Mouse (Mus musculus) myocyte (in vitro differentiated cells): ENCODE results near the gene Plxna2. TPM values are rescaled to one million over a fixed set of nuclear protein-coding genes. Genes with fewer than 3 reads are reported as not detected.
A peak's percentile ranks its signal among the peaks of the same experiment; 100 is the strongest.

ENCODE experiments used
- H3K27me3 ChIP-seq: one replicate; pipeline ENCODE4 v1.6.1; 2011; ENCODE audit not compliant: control insufficient read depth, insufficient read depth, insufficient read length
- H3K36me3 ChIP-seq: one replicate; pipeline ENCODE4 v1.6.1; 2011; ENCODE audit not compliant: control insufficient read depth, insufficient read depth
- H3K4me2 ChIP-seq: one replicate; pipeline ENCODE4 v1.6.1; 2011; ENCODE audit warnings: low read depth, control low read depth
- H3K4me3 ChIP-seq: one replicate; pipeline ENCODE4 v1.5.1; 2011; ENCODE audit warnings: mild to moderate bottlenecking, control low read depth, moderate library complexity
- H3K79me2 ChIP-seq: one replicate; pipeline ENCODE4 v1.6.1; 2011; ENCODE audit not compliant: control insufficient read depth, insufficient read depth
- H3ac ChIP-seq: one replicate; pipeline ENCODE4 v1.6.1; 2011; ENCODE audit not compliant: control insufficient read depth, insufficient read length
- CEBPB ChIP-seq: IDR thresholded peaks from 2 replicates; pipeline ENCODE4 v1.6.1; 2011; ENCODE audit warnings: mild to moderate bottlenecking, moderate library complexity; ENCODE audit not compliant: poor library complexity, insufficient read depth, severe bottlenecking
- E2F4 ChIP-seq: IDR thresholded peaks from one replicate; pipeline ENCODE4 v1.6.1; 2011; ENCODE audit warnings: mild to moderate bottlenecking, control low read depth, moderate library complexity; ENCODE audit not compliant: insufficient read depth
- MAX ChIP-seq: IDR thresholded peaks from one replicate; pipeline ENCODE4 v1.6.1; 2011; ENCODE audit warnings: low read depth, mild to moderate bottlenecking, control low read depth
- MYOD1 ChIP-seq, 3 experiments: IDR thresholded peaks; one replicate each; pipeline ENCODE4 v1.6.1; 2011; ENCODE audit warnings: control low read depth in 2 of 3, low read depth in 2 of 3, mild to moderate bottlenecking in 2 of 3, moderate library complexity in 1 of 3; ENCODE audit not compliant: insufficient read length in 2 of 3, control insufficient read depth in 1 of 3
- MYOG ChIP-seq, 3 experiments: IDR thresholded peaks; one replicate each; pipeline ENCODE4 v1.6.1; 2011; ENCODE audit warnings: control low read depth in 2 of 3, low read depth in 2 of 3, mild to moderate bottlenecking in 2 of 3; ENCODE audit not compliant: insufficient read length in 2 of 3, control insufficient read depth in 1 of 3, insufficient read depth in 1 of 3
- POLR2A ChIP-seq: IDR thresholded peaks from one replicate; pipeline ENCODE4 v1.6.1; 2011; ENCODE audit warnings: low read depth, mild to moderate bottlenecking, control low read depth, moderate library complexity; ENCODE audit not compliant: insufficient read length
- POLR2AphosphoS2 ChIP-seq: IDR thresholded peaks from one replicate; pipeline ENCODE4 v1.6.1; 2011; ENCODE audit warnings: low read depth, control low read depth; ENCODE audit not compliant: insufficient read length
- REST ChIP-seq: IDR thresholded peaks from one replicate; pipeline ENCODE4 v1.6.1; 2011; ENCODE audit warnings: mild to moderate bottlenecking, control low read depth, moderate library complexity; ENCODE audit not compliant: insufficient read depth, insufficient read length
- SRF ChIP-seq: IDR thresholded peaks from one replicate; pipeline ENCODE4 v1.6.1; 2011; ENCODE audit warnings: low read depth; ENCODE audit not compliant: control insufficient read depth, insufficient read length
- TCF12 ChIP-seq: IDR thresholded peaks from one replicate; pipeline ENCODE4 v1.6.1; 2011; ENCODE audit warnings: mild to moderate bottlenecking, control low read depth; ENCODE audit not compliant: poor library complexity, insufficient read depth, severe bottlenecking
- TCF3 ChIP-seq: IDR thresholded peaks from one replicate; pipeline ENCODE4 v1.6.1; 2011; ENCODE audit warnings: low read depth, control low read depth; ENCODE audit not compliant: insufficient read length
- USF1 ChIP-seq: IDR thresholded peaks from one replicate; pipeline ENCODE4 v1.6.1; 2011; ENCODE audit warnings: low read depth, mild to moderate bottlenecking, control low read depth, moderate library complexity
- polyA plus RNA-seq: library from polyadenylated mRNA; unstranded; fragments of >200 nt; fragmentation: generic; extraction: Trizol; gene quantifications from one replicate; pipeline ENCODE4 v1.2.1, GENCODE M21; 2012; ENCODE audit warnings: missing spikeins

Gene Plxna2
- polyA plus RNA-seq, 1 experiment, result 3.6 TPM

- no peak for TF ChIP-seq REST
- no peak for TF ChIP-seq MYOG (IDR thresholded peaks at IDR 0.05; ENCODE audit: control insufficient read depth in 1 of 3, insufficient read depth in 1 of 3, insufficient read length in 2 of 3, low read depth in 2 of 3)
- peak; percentile 74; the same call in 1 of the 2 replicates for TF ChIP-seq CEBPB
- TF ChIP-seq SRF, result no peak
- H3K4me2 ChIP-seq, result no peak overlapping the region
- H3K79me2 ChIP-seq, result no peaks in the 10 kb centered on the region
- H3K27me3 ChIP-seq, result no peaks in the 10 kb centered on the region
- H3ac ChIP-seq, result no peak overlapping the region
- no peaks in the 10 kb centered on the region for H3K36me3 ChIP-seq
- H3K4me3 ChIP-seq, result no peak overlapping the region
Measured at GRCm38 (mm10) chr1:194712373-194712772, 94.4 kb downstream of the Plxna2 start.

GRCm38 (mm10) chr1:194714138-194715031 is 96.4 kb downstream of the Plxna2 start:
- TF ChIP-seq USF1, result no peak
- no peak for TF ChIP-seq MYOG (IDR thresholded peaks at IDR 0.05; ENCODE audit: control insufficient read depth in 1 of 3, insufficient read depth in 1 of 3, insufficient read length in 2 of 3, low read depth in 2 of 3)
- TF ChIP-seq MAX, result no peak
- no peak for TF ChIP-seq SRF
- TF ChIP-seq REST, result no peak
- TF ChIP-seq TCF12, result no peak
- TF ChIP-seq MYOD1 (IDR thresholded peaks at IDR 0.05; ENCODE audit: control insufficient read depth in 1 of 3, insufficient read length in 2 of 3, low read depth in 2 of 3), result no peak
- no peak for TF ChIP-seq E2F4
- TF ChIP-seq TCF3, result no peak
- no peak for TF ChIP-seq POLR2A
- no peak for TF ChIP-seq CEBPB
- no peak for TF ChIP-seq POLR2AphosphoS2
- no peaks in the 10 kb centered on the region for H3K27me3 ChIP-seq
- no peak overlapping the region for H3K4me3 ChIP-seq
- no peaks in the 10 kb centered on the region for H3K36me3 ChIP-seq
- H3K4me2 ChIP-seq, result no peak overlapping the region
- H3K79me2 ChIP-seq, result no peaks in the 10 kb centered on the region
- no peak overlapping the region for H3ac ChIP-seq

- H3K36me3 ChIP-seq, result no peaks in the 10 kb centered on the region
- no peaks in the 10 kb centered on the region for H3K79me2 ChIP-seq
- TF ChIP-seq TCF12, result no peak
- TF ChIP-seq POLR2AphosphoS2, result no peak
- no peak for TF ChIP-seq CEBPB
- no peak for TF ChIP-seq MYOG (IDR thresholded peaks at IDR 0.05; ENCODE audit: control insufficient read depth in 1 of 3, insufficient read depth in 1 of 3, insufficient read length in 2 of 3, low read depth in 2 of 3)
- TF ChIP-seq TCF3, result no peak
- no peak for TF ChIP-seq POLR2A
- TF ChIP-seq USF1, result no peak
- no peak for TF ChIP-seq SRF
- TF ChIP-seq MYOD1 (IDR thresholded peaks at IDR 0.05; ENCODE audit: control insufficient read depth in 1 of 3, insufficient read length in 2 of 3, low read depth in 2 of 3), result no peak
- TF ChIP-seq MAX, result no peak
- no peak for TF ChIP-seq E2F4
- no peak for TF ChIP-seq REST
Measured at GRCm38 (mm10) chr1:194717451-194717874, 99.4 kb downstream of the Plxna2 start.

GRCm38 (mm10) chr1:194720406-194720805 is 102.4 kb downstream of the Plxna2 start:
- Histone ChIP-seq H3K4me3 (no peak overlapping the region), H3K36me3 (no peaks in the 10 kb centered on the region), H3ac (no peak overlapping the region), H3K4me2 (no peak overlapping the region), H3K27me3 (no peaks in the 10 kb centered on the region), H3K79me2 (no peaks in the 10 kb centered on the region)
- TF ChIP-seq MAX (no peak), POLR2AphosphoS2 (no peak), SRF (no peak), TCF3 (no peak), MYOG (IDR thresholded peaks at IDR 0.05; ENCODE audit: control insufficient read depth in 1 of 3, insufficient read depth in 1 of 3, insufficient read length in 2 of 3, low read depth in 2 of 3) (no peak), USF1 (no peak), REST (no peak), E2F4 (no peak), MYOD1 (IDR thresholded peaks at IDR 0.05; ENCODE audit: control insufficient read depth in 1 of 3, insufficient read length in 2 of 3, low read depth in 2 of 3) (no peak), CEBPB (no peak), TCF12 (no peak), POLR2A (no peak)

More at GRCm38 (mm10) chr1:194717451-194717874, 99.4 kb downstream of the Plxna2 start:
- Histone ChIP-seq H3K27me3 (no peaks in the 10 kb centered on the region), H3ac (no peak overlapping the region), H3K4me3 (no peak overlapping the region), H3K4me2 (peak overlapping the region; percentile 0)
